Mouse (Mus musculus): Measurements from ENCODE around the gene Efna5. TPM values are rescaled to one million over a fixed set of nuclear protein-coding genes. Genes with fewer than 3 reads are reported as not detected.

The Efna5 gene
- polyA plus RNA-seq, 1 experiment from 2014 or later = 34.6 TPM

DNA sequence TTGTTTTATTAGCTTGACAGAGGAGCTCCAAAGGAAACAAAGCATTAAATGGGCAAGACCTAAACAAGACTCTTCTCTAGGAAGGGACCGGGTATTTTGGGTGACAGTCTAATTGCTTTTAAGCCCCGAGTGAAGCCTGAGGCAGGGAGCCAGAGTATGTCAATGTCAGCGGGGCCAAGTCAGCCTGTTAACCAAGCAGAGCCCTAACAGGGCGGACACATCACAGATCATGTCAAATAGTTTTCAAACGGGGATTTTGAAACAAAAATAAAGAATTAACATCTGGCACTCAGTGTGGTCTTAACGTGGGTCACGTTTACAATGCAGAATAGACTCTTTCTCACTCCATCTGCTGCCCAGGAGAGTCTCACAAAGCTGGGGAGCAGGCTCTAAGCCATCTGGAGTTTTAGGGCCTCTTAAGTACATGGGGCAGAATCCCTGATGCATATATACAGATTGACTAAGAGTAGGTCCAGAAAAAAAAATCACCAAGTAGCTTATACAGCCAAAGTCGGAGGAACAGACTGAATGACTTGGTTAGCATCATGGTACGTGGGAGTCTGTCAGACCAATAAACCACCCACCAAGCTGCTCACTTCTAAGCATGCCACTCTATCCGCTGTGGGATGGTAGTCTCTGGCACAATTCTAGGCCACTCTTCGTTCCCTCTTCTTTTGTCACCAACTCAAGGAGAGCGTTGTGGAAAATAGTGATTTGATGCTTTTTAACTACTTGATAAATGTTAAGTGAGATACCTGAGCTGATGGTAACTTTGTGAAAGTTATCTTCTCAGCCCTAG, 223.1 kb downstream of the Efna5 start:
- WGBS = 43% methylated on average over 12 of the region's 12 CpGs
- Histone ChIP-seq H3K9ac (no peak overlapping the region), H3K27ac (no peak overlapping the region), H3K4me1 (0 out of 2 replicates have a peak, but pooled peaks cover 11% of the 10 kb centered on the region), H3K27me3 (replicated peaks) (no peaks in the 10 kb centered on the region), H3K36me3 (no peaks in the 10 kb centered on the region), H3K4me2 (no peak overlapping the region), H3K4me3 (replicated peaks) (no peak overlapping the region), H3K9me3 (no peaks in the 10 kb centered on the region)
- ATAC-seq (ENCODE audit: insufficient read depth, low FRiP score, low read depth) = no peak

DNA sequence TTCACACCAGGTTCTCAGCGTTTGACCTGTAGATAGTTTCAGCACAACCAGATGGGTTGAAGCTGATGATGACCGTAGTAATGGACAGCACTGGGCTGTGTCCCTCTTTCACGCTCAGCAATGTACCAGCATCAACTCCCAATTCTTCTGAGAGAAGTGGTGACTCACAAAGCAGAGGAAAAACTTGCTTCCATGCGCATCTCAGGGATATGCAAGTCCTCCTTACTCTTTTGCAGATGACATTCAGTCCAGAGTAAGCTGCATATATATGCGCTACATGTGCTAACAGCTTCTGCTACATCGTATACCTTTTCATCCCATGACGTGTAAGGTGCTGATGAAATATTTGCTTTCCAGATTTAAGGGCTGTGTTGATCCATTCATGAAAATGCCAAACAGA, 224.1 kb downstream of the Efna5 start:
- WGBS = 64% methylated on average over 7 of the region's 7 CpGs
- no peak overlapping the region for H3K9ac ChIP-seq
- ATAC-seq (ENCODE audit: insufficient read depth, low FRiP score, low read depth) = no peak
- no peaks in the 10 kb centered on the region for H3K9me3 ChIP-seq
- no peak overlapping the region for H3K27ac ChIP-seq
- no peak overlapping the region for H3K4me3 ChIP-seq (replicated peaks)
- peak overlapping the region; percentile 33; the same call in 1 of the 2 replicates for H3K4me2 ChIP-seq
- H3K4me1 ChIP-seq = 0 out of 2 replicates have a peak, but pooled peaks cover 11% of the 10 kb centered on the region
- H3K27me3 ChIP-seq (replicated peaks) = no peaks in the 10 kb centered on the region
- no peaks in the 10 kb centered on the region for H3K36me3 ChIP-seq

DNA sequence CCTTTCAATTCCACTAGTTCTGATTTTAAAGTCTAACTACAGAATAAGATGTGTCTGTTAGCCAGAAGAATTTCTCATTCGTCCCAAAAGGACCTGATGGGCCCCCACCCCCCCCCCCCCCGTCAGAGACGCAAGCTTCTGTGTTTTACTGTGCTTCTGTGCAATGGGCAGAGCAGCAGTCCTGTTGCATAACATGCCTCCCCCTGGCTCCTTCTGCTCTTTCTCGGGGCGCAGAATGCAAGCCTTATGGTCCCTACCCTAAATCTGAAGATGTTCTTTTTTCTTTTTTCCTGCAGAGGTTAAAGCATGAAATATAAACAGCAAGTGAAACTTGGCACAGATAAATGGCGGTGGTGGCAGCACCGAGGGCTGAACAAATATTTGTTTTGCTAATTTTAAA, 224.5 kb downstream of the Efna5 start:
- H3K27me3 ChIP-seq (replicated peaks) = no peaks in the 10 kb centered on the region
- no peak overlapping the region for H3K4me3 ChIP-seq (replicated peaks)
- no peak for ATAC-seq (ENCODE audit: insufficient read depth, low FRiP score, low read depth)
- no peak overlapping the region for H3K27ac ChIP-seq
- H3K4me1 ChIP-seq = 0 out of 2 replicates have a peak, but pooled peaks cover 11% of the 10 kb centered on the region
- no peaks in the 10 kb centered on the region for H3K36me3 ChIP-seq
- 25% methylated on average over 7 of the region's 7 CpGs for WGBS
- peak overlapping the region; percentile 33 for H3K4me2 ChIP-seq
- no peak overlapping the region for H3K9ac ChIP-seq
- no peaks in the 10 kb centered on the region for H3K9me3 ChIP-seq

DNA sequence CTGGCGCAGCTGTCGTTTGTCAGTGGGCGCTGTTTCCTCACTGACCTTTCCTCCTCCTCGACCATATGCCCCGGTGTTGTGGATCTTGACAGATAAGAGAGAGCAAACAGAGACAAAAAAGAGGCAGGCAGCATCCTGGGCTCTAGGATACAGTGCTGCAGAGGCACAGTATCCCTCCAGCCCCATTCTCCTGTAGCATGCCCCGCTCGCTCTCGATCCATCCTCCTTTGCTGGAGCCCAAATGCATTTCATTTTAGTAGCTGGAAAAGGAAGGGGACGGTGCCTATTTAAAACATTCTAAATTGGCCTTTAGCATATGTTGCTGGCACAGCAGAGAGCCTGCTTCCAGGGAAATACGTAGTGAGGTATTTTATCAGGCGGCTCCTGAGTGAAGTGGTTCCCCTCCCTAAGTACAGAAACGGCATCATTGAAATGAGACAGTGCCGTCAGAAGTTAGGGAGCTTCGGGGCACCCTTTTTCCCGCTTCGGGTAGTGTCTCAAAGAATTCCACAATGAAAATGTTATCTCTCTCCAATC, 225.2 kb downstream of the Efna5 start:
- 41% methylated on average over 16 of the region's 16 CpGs for WGBS
- no peak overlapping the region for H3K4me3 ChIP-seq (replicated peaks)
- H3K9me3 ChIP-seq = no peaks in the 10 kb centered on the region
- peak overlapping the region; percentile 33 for H3K4me2 ChIP-seq
- no peak for ATAC-seq (ENCODE audit: insufficient read depth, low FRiP score, low read depth)
- no peak overlapping the region for H3K27ac ChIP-seq
- 0 out of 2 replicates have a peak, but pooled peaks cover 11% of the 10 kb centered on the region for H3K4me1 ChIP-seq
- no peaks in the 10 kb centered on the region for H3K36me3 ChIP-seq
- H3K9ac ChIP-seq = no peak overlapping the region
- H3K27me3 ChIP-seq (replicated peaks) = no peaks in the 10 kb centered on the region

DNA sequence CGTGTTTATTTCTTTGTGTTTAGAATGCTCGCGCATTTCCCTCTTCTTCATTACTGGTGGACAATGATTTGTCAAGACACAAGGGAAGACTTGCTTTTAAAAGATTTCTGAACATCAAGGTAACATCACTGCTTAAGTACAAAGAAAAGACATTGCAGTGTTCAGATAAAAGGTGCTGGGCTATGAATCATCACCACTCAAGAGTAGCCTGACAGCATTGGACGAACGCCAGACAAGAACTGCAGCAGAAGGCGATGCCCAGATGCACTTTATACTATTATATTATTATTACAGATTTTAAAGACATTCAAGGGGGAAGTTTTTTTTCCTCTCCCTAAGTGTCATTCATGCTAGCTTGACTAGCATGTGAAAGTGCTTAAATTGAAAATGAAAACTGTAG, 228.7 kb downstream of the Efna5 start:
- 65% methylated on average over 6 of the region's 6 CpGs for WGBS
- Histone ChIP-seq H3K4me3 (replicated peaks) (no peak overlapping the region), H3K27ac (no peak overlapping the region), H3K27me3 (replicated peaks) (no peaks in the 10 kb centered on the region), H3K4me2 (no peak overlapping the region), H3K36me3 (no peaks in the 10 kb centered on the region), H3K9ac (no peak overlapping the region), H3K4me1 (0 out of 2 replicates have a peak, but pooled peaks cover 11% of the 10 kb centered on the region), H3K9me3 (no peaks in the 10 kb centered on the region)
- no peak for ATAC-seq (ENCODE audit: insufficient read depth, low FRiP score, low read depth)

DNA sequence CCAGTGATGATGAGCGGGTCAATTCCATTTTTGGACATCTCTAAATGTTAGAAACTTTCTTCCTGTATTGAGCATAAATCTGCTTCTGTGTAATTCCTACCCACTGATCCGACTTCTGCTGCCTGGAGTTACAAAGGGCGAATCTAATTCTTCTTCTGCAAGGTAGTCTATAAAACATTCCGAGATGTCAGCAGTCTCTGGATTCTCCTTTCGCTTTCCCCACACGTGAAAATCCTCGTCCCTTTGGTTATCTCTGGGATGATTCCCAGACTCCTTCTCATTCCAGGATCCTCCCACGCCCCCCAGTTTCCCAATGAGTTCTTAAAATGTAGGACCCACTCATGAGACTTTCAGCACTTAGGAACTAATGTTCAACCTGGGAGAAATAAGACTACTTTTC, 229.4 kb downstream of the Efna5 start:
- no peak for ATAC-seq (ENCODE audit: insufficient read depth, low FRiP score, low read depth)
- H3K4me2 ChIP-seq = no peak overlapping the region

DNA sequence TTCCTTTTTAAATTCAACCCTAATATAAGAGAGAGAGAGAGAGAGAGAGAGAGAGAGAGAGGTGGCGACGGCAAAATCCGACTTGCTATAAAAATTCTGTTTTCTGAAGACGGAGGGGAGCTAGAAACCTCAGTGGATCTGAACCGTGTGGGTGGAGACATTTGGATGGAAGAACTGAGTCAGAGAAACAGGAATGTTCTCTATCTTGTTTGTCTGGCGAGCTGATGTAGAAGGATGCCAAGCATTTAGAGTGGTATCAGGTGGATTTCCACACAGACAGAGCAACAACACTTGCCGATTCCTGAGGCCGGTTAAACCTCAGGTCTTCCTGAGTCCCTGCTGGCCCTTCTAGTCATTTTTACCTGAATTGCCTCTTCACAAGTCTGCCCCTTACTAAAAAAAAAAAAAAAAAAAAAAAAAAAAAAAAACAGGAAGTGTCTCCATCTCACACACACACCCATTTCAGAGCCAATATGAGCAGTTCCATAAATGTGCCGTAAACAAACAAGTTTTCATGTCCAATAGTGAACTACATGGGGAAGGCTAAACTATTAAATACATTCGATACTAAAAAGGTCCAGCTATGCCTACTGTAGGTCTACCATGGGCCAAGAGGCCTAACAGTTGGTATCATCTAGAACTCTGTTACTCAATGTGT, 231.7 kb downstream of the Efna5 start:
- Histone ChIP-seq H3K4me2 (no peak overlapping the region), H3K36me3 (no peaks in the 10 kb centered on the region), H3K27me3 (replicated peaks) (no peaks in the 10 kb centered on the region), H3K4me1 (no peaks in the 10 kb centered on the region), H3K4me3 (replicated peaks) (no peak overlapping the region), H3K9me3 (no peaks in the 10 kb centered on the region), H3K9ac (no peak overlapping the region), H3K27ac (no peak overlapping the region)
- WGBS = 88% methylated on average over 10 of the region's 10 CpGs
- ATAC-seq (ENCODE audit: insufficient read depth, low FRiP score, low read depth) = no peak

More for the DNA sequence above, 229.4 kb downstream of the Efna5 start:
- Histone ChIP-seq H3K4me3 (replicated peaks) (no peak overlapping the region), H3K9me3 (no peaks in the 10 kb centered on the region), H3K36me3 (no peaks in the 10 kb centered on the region), H3K4me1 (0 out of 2 replicates have a peak, but pooled peaks cover 8% of the 10 kb centered on the region), H3K9ac (no peak overlapping the region), H3K27me3 (replicated peaks) (no peaks in the 10 kb centered on the region), H3K27ac (no peak overlapping the region)
- 70% methylated on average over 8 of the region's 8 CpGs for WGBS

DNA sequence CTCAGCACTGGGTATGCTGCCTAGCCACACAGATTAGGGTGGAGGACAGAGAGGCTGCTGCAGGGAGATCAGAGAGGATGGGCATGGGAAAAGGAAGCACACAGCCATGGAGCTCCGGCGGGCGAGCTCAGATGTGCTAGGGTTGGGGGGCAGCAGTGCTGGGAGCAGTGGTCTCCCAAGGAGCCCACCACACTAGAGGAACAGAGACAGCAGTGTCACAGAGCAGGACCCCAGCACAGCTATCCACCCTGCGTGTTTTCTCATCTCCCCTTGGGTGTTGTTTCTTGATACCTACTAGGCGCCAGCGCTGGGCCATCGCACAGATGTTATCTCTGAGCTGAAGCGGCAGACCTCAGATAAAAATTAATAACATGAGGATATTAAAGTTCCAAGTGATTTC, 234.3 kb downstream of the Efna5 start:
- H3K27me3 ChIP-seq (replicated peaks) = no peaks in the 10 kb centered on the region
- H3K36me3 ChIP-seq = no peaks in the 10 kb centered on the region
- no peak overlapping the region for H3K9ac ChIP-seq
- H3K4me1 ChIP-seq = 0 out of 2 replicates have a peak, but pooled peaks cover 3% of the 10 kb centered on the region
- H3K4me3 ChIP-seq (replicated peaks) = no peak overlapping the region
- no peaks in the 10 kb centered on the region for H3K9me3 ChIP-seq
- H3K27ac ChIP-seq = no peak overlapping the region
- no peak for ATAC-seq (ENCODE audit: insufficient read depth, low FRiP score, low read depth)
- no peak overlapping the region for H3K4me2 ChIP-seq
- WGBS = 95% methylated on average over 8 of the region's 8 CpGs

DNA sequence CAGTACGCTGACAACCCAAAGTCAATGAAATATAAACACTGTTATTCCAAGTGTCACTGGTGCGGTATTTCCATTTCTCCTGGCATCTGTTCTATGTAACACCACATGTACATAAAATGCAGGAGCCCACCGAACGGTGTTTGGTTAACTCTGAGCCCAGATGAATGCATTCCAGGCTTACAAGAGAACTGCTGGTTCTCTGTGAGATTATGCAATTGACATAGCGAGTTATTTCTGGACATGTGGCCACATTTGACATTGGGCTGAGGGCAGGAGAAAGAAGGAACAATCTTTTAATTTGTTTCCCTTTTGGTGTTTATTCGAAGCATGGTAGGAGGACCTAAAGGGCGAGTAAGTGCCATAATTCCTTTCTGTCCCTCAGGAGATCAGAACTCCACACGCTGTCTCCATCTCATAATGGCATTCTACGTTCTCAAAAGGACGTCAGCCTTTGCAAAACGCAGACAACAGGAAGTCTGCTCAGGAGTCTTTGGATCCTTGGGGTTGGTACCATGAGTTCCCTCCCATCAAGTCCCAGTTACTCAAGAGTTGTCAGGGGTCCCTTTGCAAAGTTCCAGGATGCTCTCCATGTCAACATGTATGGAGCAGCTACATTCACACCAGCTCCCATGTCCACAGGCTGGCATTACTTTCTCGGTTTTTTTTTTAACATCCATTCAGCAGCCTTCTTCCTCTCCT, 238.5 kb downstream of the Efna5 start:
- Histone ChIP-seq H3K27ac (no peak overlapping the region), H3K4me1 (0 out of 2 replicates have a peak, but pooled peaks cover 3% of the 10 kb centered on the region), H3K9me3 (no peaks in the 10 kb centered on the region), H3K36me3 (no peaks in the 10 kb centered on the region), H3K9ac (no peak overlapping the region), H3K4me2 (no peak overlapping the region), H3K27me3 (replicated peaks) (no peaks in the 10 kb centered on the region), H3K4me3 (replicated peaks) (no peak overlapping the region)
- WGBS = 57% methylated on average over 12 of the region's 12 CpGs
- ATAC-seq (ENCODE audit: insufficient read depth, low FRiP score, low read depth) = no peak

DNA sequence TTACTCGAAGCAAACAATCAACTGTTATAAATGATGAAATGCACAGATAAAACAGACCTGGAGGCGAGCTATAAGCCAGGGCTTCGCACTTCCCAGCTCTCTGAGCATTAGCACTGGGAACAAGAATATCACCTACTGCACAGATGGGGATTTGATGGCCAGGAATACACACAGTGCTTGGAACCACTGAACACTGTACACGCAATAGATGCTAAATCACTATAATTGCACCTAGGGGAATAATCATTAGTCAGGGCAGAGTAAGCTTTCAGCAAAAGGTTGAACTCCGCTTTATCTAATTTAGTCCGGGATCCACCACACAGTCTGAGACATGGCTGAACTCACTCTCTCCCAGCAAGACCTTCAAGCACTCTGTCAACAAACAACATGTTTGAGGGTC, 240.5 kb downstream of the Efna5 start:
- Histone ChIP-seq H3K4me2 (no peak overlapping the region), H3K9me3 (no peaks in the 10 kb centered on the region), H3K4me3 (replicated peaks) (no peak overlapping the region), H3K27me3 (replicated peaks) (no peaks in the 10 kb centered on the region), H3K9ac (no peak overlapping the region), H3K36me3 (no peaks in the 10 kb centered on the region), H3K27ac (no peak overlapping the region), H3K4me1 (0 out of 2 replicates have a peak, but pooled peaks cover 3% of the 10 kb centered on the region)
- no peak for ATAC-seq (ENCODE audit: insufficient read depth, low FRiP score, low read depth)
- 85% methylated on average over 6 of the region's 6 CpGs for WGBS

DNA sequence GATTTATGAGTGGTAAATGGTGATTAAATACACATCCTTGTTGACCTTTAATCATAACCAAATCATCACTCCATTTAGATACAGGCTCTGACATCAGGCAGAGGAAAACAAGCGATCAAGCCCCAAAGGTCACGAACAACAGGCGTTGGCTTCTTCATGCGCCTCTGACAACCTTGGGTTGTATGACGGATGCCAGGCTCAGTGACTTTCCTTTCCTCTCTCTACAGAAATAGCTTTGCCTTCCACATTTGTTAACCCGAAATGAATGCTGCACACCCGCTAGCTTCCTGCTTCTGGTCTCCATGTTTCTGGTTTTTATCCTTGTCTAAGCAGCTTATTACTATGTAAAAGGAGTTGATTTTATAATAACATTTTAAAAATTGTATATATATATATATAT, 244.2 kb downstream of the Efna5 start:
- H3K4me3 ChIP-seq (replicated peaks) = no peak overlapping the region
- no peak overlapping the region for H3K4me2 ChIP-seq
- no peaks in the 10 kb centered on the region for H3K36me3 ChIP-seq
- H3K27ac ChIP-seq = no peak overlapping the region
- no peak for ATAC-seq (ENCODE audit: insufficient read depth, low FRiP score, low read depth)
- 75% methylated on average over 7 of the region's 7 CpGs for WGBS
- H3K27me3 ChIP-seq (replicated peaks) = no peaks in the 10 kb centered on the region
- H3K4me1 ChIP-seq = no peaks in the 10 kb centered on the region
- no peaks in the 10 kb centered on the region for H3K9me3 ChIP-seq
- H3K9ac ChIP-seq = no peak overlapping the region
